Mouse (Mus musculus) embryonic fibroblast, embryonic 13.5 days (primary cell): ENCODE measurements around the gene Slc37a2.

Source experiments
- CTCF ChIP-seq: IDR thresholded peaks from 2 replicates; pipeline ENCODE4 v1.5.1; 2011; ENCODE audit warnings: mild to moderate bottlenecking, control low read depth, low read length, moderate library complexity, borderline replicate concordance; ENCODE audit not compliant: insufficient read depth
- POLR2A ChIP-seq: IDR thresholded peaks from 2 replicates; pipeline ENCODE4 v1.6.1; 2011; ENCODE audit warnings: low read depth, mild to moderate bottlenecking, control low read depth, low read length, moderate library complexity

- TF ChIP-seq POLR2A (no peak), CTCF (no peak)
These were observed 30.0 kb downstream of the Slc37a2 start for GRCm38 (mm10) chr9:37225581-37225980.
